Mouse (Mus musculus) liver, embryonic 16.5 days (tissue): ENCODE data around the gene Tnrc18. TPM values are rescaled to one million over a fixed set of nuclear protein-coding genes. Genes with fewer than 3 reads are reported as not detected.
A peak's percentile ranks its signal among the peaks of the same experiment; 100 is the strongest.

Source experiments
- ATAC-seq: fragments of 200-750 bp; cut with Nextera tagmentation; 2 replicates; pipeline ENCODE4 v1.8.0; 2017; ENCODE audit warnings: low read depth, mild to moderate bottlenecking, moderate number of reproducible peaks, moderate library complexity
- H3K27ac ChIP-seq: fragments of 300-500 bp; sonication (generic); 2 replicates; pipeline ENCODE4 v1.5.1; 2014; ENCODE audit warnings: mild to moderate bottlenecking, low read length
- H3K27me3 ChIP-seq: fragments of 300-500 bp; sonication (generic); 2 replicates; pipeline ENCODE4 v1.6.1; 2014; ENCODE audit warnings: low read depth, low read length, mixed read lengths; ENCODE audit not compliant: control insufficient read depth, insufficient read depth
- H3K36me3 ChIP-seq: fragments of 300-500 bp; sonication (generic); 2 replicates; pipeline ENCODE4 v1.6.1; 2014; ENCODE audit warnings: mild to moderate bottlenecking; ENCODE audit not compliant: control insufficient read depth, insufficient read depth
- H3K4me1 ChIP-seq: fragments of 300-500 bp; sonication (generic); 2 replicates; pipeline ENCODE4 v1.6.1; 2014; ENCODE audit warnings: low read depth, low read length, mixed read lengths; ENCODE audit not compliant: control insufficient read depth
- H3K4me2 ChIP-seq: fragments of 300-500 bp; sonication (generic); 2 replicates; pipeline ENCODE4 v1.6.1; 2014; ENCODE audit warnings: low read depth, low read length, mixed read lengths
- H3K4me3 ChIP-seq: fragments of 300-500 bp; sonication (generic); 2 replicates; pipeline ENCODE4 v1.5.1; 2014; ENCODE audit warnings: low read depth, mild to moderate bottlenecking, low read length
- H3K9ac ChIP-seq: fragments of 300-500 bp; sonication (generic); 2 replicates; pipeline ENCODE4 v1.6.1; 2014; ENCODE audit warnings: low read depth, low read length
- H3K9me3 ChIP-seq: fragments of 300-500 bp; sonication (generic); replicated peaks from 2 replicates; pipeline ENCODE4 v1.6.1; 2016; ENCODE audit warnings: low read length; ENCODE audit not compliant: control insufficient read depth
- WGBS: fragments of 180-500 bp; shearing (Covaris S2); extraction: QIAGEN DNeasy Blood & Tissue Kit; methylation state at CpG from one replicate; pipeline ENCODE4 v1.1.7; 2014; ENCODE audit not compliant: insufficient replicate concordance; 5-methylcytosine and 5-hydroxymethylcytosine counted together
- polyA plus RNA-seq: library from polyadenylated mRNA; unstranded; fragments of >200 nt; fragmentation: Nextera tagmentation; extraction: Ambion mirVana; gene quantifications from 2 replicates; pipeline ENCODE4 v1.2.1, GENCODE M21; 2015

Tnrc18 gene
- polyA plus RNA-seq, 1 experiment from 2014 or later = 3.4 TPM

GRCm38 (mm10) chr5:142716056-142716455, 101.4 kb downstream of the Tnrc18 start:
- WGBS = 62% methylated on average over 6 of the region's 6 CpGs
- ATAC-seq = no peak

GRCm38 (mm10) chr5:142715059-142715458, 102.4 kb downstream of the Tnrc18 start:
- WGBS = 60% methylated on average over 9 of the region's 9 CpGs
- Histone ChIP-seq H3K9ac (no peak overlapping the region), H3K36me3 (no peaks in the 10 kb centered on the region), H3K27ac (no peak overlapping the region), H3K9me3 (peaks cover 4% of the 10 kb centered on the region), H3K4me1 (no peaks in the 10 kb centered on the region), H3K4me2 (no peak overlapping the region), H3K27me3 (no peaks in the 10 kb centered on the region; the same call in 1 of the 2 replicates), H3K4me3 (no peak overlapping the region)
- no peak for ATAC-seq

More at GRCm38 (mm10) chr5:142716056-142716455, 101.4 kb downstream of the Tnrc18 start:
- H3K4me1 ChIP-seq = no peaks in the 10 kb centered on the region
- H3K9ac ChIP-seq = no peak overlapping the region
- no peaks in the 10 kb centered on the region for H3K36me3 ChIP-seq
- peaks cover 4% of the 10 kb centered on the region for H3K9me3 ChIP-seq
- H3K27ac ChIP-seq = no peak overlapping the region
- no peaks in the 10 kb centered on the region; the same call in 1 of the 2 replicates for H3K27me3 ChIP-seq
- no peak overlapping the region for H3K4me3 ChIP-seq
- H3K4me2 ChIP-seq = no peak overlapping the region

GRCm38 (mm10) chr5:142713966-142714365, 103.5 kb downstream of the Tnrc18 start:
- no peak overlapping the region for H3K4me2 ChIP-seq
- no peak for ATAC-seq
- 59% methylated on average over 10 of the region's 10 CpGs for WGBS
- no peak overlapping the region for H3K9ac ChIP-seq
- H3K27ac ChIP-seq = no peak overlapping the region
- H3K36me3 ChIP-seq = no peaks in the 10 kb centered on the region
- H3K9me3 ChIP-seq = peaks cover 4% of the 10 kb centered on the region
- H3K4me3 ChIP-seq = no peak overlapping the region
- H3K4me1 ChIP-seq = no peaks in the 10 kb centered on the region
- H3K27me3 ChIP-seq = no peaks in the 10 kb centered on the region; the same call in 1 of the 2 replicates

GRCm38 (mm10) chr5:142712373-142712772, 105.1 kb downstream of the Tnrc18 start:
- no peak for ATAC-seq
- Histone ChIP-seq H3K27me3 (no peaks in the 10 kb centered on the region; the same call in 1 of the 2 replicates), H3K9ac (no peak overlapping the region), H3K4me1 (no peaks in the 10 kb centered on the region), H3K4me3 (no peak overlapping the region), H3K36me3 (no peaks in the 10 kb centered on the region), H3K4me2 (no peak overlapping the region), H3K9me3 (peaks cover 4% of the 10 kb centered on the region), H3K27ac (no peak overlapping the region)
- 70% methylated on average over 5 of the region's 5 CpGs for WGBS

DNA sequence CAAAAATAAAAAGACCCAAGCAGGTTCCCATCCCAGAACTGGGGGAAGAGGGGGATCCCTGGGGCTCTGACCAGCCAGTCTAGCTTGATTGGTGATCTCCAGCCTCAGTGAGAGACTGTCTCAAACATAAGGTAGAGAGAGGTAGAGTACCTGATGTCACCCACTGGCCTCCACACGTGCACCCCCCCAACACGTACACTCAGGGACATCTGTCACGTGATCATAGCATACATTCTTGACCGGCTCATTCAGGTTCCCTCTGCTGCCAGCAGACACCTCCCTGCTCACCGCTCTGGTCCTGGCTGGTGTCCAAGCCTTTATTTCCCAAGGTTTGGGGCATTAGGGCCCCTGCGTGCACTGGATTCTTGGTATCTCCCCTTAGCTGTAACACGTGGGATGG, 108.0 kb downstream of the Tnrc18 start:
- no peaks in the 10 kb centered on the region for H3K27me3 ChIP-seq
- WGBS = 66% methylated on average over 7 of the region's 7 CpGs
- no peak overlapping the region for H3K27ac ChIP-seq
- H3K9me3 ChIP-seq = peaks cover 4% of the 10 kb centered on the region
- no peak for ATAC-seq
- H3K4me1 ChIP-seq = no peaks in the 10 kb centered on the region
- no peak overlapping the region for H3K9ac ChIP-seq
- H3K4me2 ChIP-seq = no peak overlapping the region
- no peaks in the 10 kb centered on the region for H3K36me3 ChIP-seq
- H3K4me3 ChIP-seq = no peak overlapping the region

- H3K27ac ChIP-seq = no peak overlapping the region
- 59% methylated on average over 5 of the region's 5 CpGs for WGBS
- no peak for ATAC-seq
- peaks cover 4% of the 10 kb centered on the region for H3K9me3 ChIP-seq
- no peaks in the 10 kb centered on the region for H3K4me1 ChIP-seq
- peaks cover 15% of the 10 kb centered on the region for H3K27me3 ChIP-seq
- no peak overlapping the region for H3K4me3 ChIP-seq
- no peak overlapping the region for H3K4me2 ChIP-seq
- H3K36me3 ChIP-seq = no peaks in the 10 kb centered on the region
- no peak overlapping the region for H3K9ac ChIP-seq
Observed at GRCm38 (mm10) chr5:142707709-142708108, 109.8 kb downstream of the Tnrc18 start.

GRCm38 (mm10) chr5:142703569-142703968, 113.9 kb downstream of the Tnrc18 start:
- no peak overlapping the region for H3K4me2 ChIP-seq
- H3K9ac ChIP-seq = no peak overlapping the region
- H3K4me3 ChIP-seq = no peak overlapping the region
- no peaks in the 10 kb centered on the region for H3K36me3 ChIP-seq
- no peak overlapping the region for H3K27ac ChIP-seq
- H3K27me3 ChIP-seq = peaks cover 44% of the 10 kb centered on the region
- no peak for ATAC-seq
- 67% methylated on average over 10 of the region's 10 CpGs for WGBS
- peaks cover 7% of the 10 kb centered on the region; the same call in 1 of the 2 replicates for H3K4me1 ChIP-seq
- no peaks in the 10 kb centered on the region for H3K9me3 ChIP-seq

DNA sequence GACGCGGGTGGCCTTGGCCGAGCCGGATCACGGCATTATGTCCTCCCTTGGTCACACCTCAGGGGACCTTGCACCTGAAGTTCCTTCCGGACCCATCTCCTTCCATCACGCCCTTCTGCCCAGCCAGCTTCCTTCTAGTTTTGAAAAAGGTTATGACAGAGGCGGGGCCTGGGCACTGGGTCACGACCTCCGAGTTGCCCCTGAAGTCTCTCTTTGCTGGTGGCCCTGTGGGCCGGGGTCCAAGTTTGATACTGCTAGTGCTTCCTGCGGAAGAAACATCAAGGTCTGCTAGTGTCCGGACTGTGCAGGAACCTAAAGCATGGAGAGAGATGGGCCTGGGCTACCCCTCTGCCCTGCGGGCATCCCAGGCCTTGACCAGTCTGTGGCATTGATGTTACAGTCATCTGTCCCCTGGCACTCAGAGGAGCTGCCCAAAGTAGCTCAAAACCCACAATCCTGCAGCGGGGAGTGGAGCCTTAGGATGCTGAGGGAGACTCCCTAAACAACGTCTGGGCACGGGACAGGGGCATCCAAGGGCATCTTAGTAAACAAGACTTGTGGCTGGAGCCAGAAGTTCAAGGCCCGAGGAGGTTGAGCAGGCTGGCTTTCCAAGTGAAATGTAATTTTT, 114.8 kb downstream of the Tnrc18 start:
- Histone ChIP-seq H3K27ac (no peak overlapping the region), H3K9me3 (no peaks in the 10 kb centered on the region), H3K27me3 (peaks cover 44% of the 10 kb centered on the region), H3K4me2 (peak overlapping the region; percentile 75), H3K4me1 (peaks cover 7% of the 10 kb centered on the region; the same call in 1 of the 2 replicates), H3K36me3 (no peaks in the 10 kb centered on the region), H3K9ac (peak overlapping the region; percentile 11; the same call in 1 of the 2 replicates), H3K4me3 (peak overlapping the region; percentile 50)
- no peak for ATAC-seq
- 24% methylated on average over 18 of the region's 18 CpGs for WGBS

DNA sequence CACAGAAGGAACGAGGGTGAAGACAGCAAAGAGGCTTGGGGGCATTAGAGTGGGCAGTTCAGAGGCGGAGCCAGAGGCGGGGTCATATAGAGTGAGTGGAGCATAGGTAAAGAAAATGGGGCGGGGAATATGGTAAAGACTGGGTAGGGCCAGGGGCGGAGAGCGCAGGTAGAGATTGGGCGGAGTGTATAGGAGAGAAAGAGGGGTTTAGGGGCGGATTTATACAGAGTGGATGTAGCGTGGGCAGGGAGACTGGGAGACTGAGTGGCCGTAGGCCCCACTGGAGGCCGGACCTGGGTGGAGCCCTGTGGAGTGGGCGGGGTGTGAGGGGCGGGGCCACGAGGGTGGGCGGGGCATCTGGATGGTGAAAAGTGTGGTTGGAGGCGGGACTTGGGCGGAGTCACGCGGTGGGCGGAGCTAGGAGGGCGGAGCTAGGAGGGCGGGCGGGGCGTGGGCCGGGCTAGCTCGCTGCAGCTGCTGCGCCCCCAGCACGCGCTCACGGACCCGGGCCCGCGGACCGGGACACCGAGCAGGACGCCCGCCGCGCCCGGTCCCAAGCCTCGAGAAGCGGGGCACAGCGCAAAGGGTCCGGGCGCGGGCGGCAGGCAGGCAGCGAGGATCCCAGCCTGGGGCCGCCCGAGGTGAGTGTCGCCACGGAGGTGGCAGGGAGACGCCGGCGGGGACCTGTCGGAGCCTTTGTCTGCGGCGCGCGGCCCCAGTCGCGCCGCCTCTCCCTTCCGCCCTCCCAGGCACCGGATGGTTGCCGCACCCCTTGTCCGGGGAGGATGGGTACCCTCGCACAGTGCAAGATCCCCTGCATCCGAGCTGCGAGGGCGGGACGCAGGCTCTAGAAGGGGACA, 115.6 kb downstream of the Tnrc18 start:
- Histone ChIP-seq H3K27me3 (peaks cover 44% of the 10 kb centered on the region), H3K36me3 (no peaks in the 10 kb centered on the region), H3K9ac (peak overlapping the region; percentile 11; the same call in 1 of the 2 replicates), H3K4me2 (peak overlapping the region; percentile 75), H3K4me3 (peak overlapping the region; percentile 50), H3K27ac (no peak overlapping the region), H3K4me1 (peaks cover 7% of the 10 kb centered on the region; the same call in 1 of the 2 replicates), H3K9me3 (no peaks in the 10 kb centered on the region)
- peak; percentile 58 for ATAC-seq
- WGBS = under 1% methylated on average over 47 of the region's 72 CpGs
